Mouse (Mus musculus): Measurements from ENCODE around the gene Scrn2.

DNA sequence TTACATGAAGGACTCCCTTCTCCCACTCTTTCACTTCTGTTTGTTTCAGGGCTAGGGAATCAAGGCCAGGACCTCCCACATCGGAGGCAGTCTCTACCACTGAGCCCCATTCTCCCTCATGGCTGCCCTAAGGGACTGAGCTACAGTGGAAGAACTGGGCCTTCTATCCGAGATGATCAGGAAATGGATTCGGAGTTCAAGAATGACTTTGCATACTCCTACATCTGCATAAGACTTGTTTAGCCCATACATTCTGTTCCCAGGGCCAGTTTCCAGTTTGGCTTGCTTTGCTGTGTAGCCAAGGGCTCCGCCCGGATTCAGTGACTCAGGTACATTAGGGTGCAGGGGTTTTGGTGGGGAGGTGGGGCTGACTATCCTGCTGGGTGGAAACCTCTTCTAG, 49.7 kb upstream of the Scrn2 start:
- TF ChIP-seq CTCF (IDR thresholded peaks at IDR 0.05; ENCODE audit: low read depth) (no peak), EP300 (IDR thresholded peaks at IDR 0.05; ENCODE audit: low read depth) (no peak)

Data from liver, embryonic 14.5 days (tissue).